Mouse (Mus musculus) A20 (cell line): ENCODE data around the gene Gm614.

Source experiments
- DNase-seq: peaks from one replicate; pipeline ENCODE4 v3.0.0-alpha.2; 2011; ENCODE audit warnings: low read depth, low spot score

Gm614 gene

GRCm38 (mm10) chrX:101260441-101261325 is 3.1 kb downstream of the Gm614 start:
- no peak for DNase-seq

GRCm38 (mm10) chrX:101256603-101257002 is 7.2 kb downstream of the Gm614 start:
- no peak for DNase-seq

- no peak for DNase-seq
These were observed 9.1 kb downstream of the Gm614 start for GRCm38 (mm10) chrX:101254740-101255139.

GRCm38 (mm10) chrX:101253952-101254729 is 9.7 kb downstream of the Gm614 start, which contains the start of gene Foxo4:
Gene Foxo4, plus strand, starts transcription at chrX:101254528.
- DNase-seq = peak; percentile 88

- DNase-seq = no peak
These were observed 18.8 kb downstream of the Gm614 start for GRCm38 (mm10) chrX:101245011-101245410.

- DNase-seq = no peak
These were observed 41.0 kb downstream of the Gm614 start for GRCm38 (mm10) chrX:101222796-101223162.

GRCm38 (mm10) chrX:101221834-101222795 is 41.7 kb downstream of the Gm614 start, which contains the start of gene Snx12:
Gene Snx12, minus strand, starts transcription at chrX:101222563.
- peak; percentile 93 for DNase-seq
